Mouse (Mus musculus) macrophage (primary cell): ENCODE data around the gene Micall2. TPM values are rescaled to one million over a fixed set of nuclear protein-coding genes. Genes with fewer than 3 reads are reported as not detected.
"Not testable (repeated sequence)": the region's sequence is repeated elsewhere in the genome, so short reads cannot be mapped to it uniquely, and the experiment has no call there.

ENCODE experiments used
- H3K27ac ChIP-seq: fragments of 350-480 bp; formaldehyde crosslinking; 2 replicates; pipeline ENCODE4 v1.9.0; 2021
- H3K36me3 ChIP-seq: fragments of 350-480 bp; formaldehyde crosslinking; 2 replicates; pipeline ENCODE4 v1.9.0; 2021; ENCODE audit errors: inconsistent target
- H3K4me3 ChIP-seq: fragments of 350-480 bp; formaldehyde crosslinking; 2 replicates; pipeline ENCODE4 v1.9.0; 2021; ENCODE audit errors: inconsistent target
- H3K79me2 ChIP-seq: fragments of 350-480 bp; formaldehyde crosslinking; 2 replicates; pipeline ENCODE4 v1.9.0; 2021; ENCODE audit errors: inconsistent target
- whole genome bisulfite sequencing: methylation state at CpG from one replicate; pipeline ENCODE4 v1.1.7; 2026; ENCODE audit warnings: inconsistent platforms; ENCODE audit not compliant: missing documents; 5-methylcytosine and 5-hydroxymethylcytosine counted together
- polyA plus RNA-seq: library from polyadenylated mRNA; stranded (reverse); fragments of 250-400 nt; gene quantifications from 3 replicates; pipeline ENCODE4 v1.2.4, GENCODE M21; 2018; ENCODE audit warnings: inconsistent platforms
- total RNA-seq, 78 experiments: library from RNA; depleted of rRNA; stranded (reverse); fragments of 250-400 nt; gene quantifications; 1 replicate in 9 of 78; 2 replicates in 24 of 78; 3 replicates in 43 of 78; 4 replicates in 2 of 78; pipeline ENCODE4 v1.2.4; 2018; ENCODE audit warnings: inconsistent platforms in 56 of 78

The Micall2 gene
- 100 to 1,000 TPM in 1 of 26 experiments, 10 to 100 TPM in 25; 10.5 to 143 (median 27.1) TPM for total RNA-seq (2018; cell fraction: chromatin; rRNA removed)
- 10 to 100 TPM in 11 of 26 experiments, 1 to 10 TPM in 15; 4.8 to 23.2 (median 9.4) TPM for total RNA-seq (2018; cell fraction: cytosol; rRNA removed)
- total RNA-seq (2018; cell fraction: nucleus; rRNA removed): 10 to 100 TPM in 20 of 26 experiments, 1 to 10 TPM in 6; 5.0 to 46.3 (median 14.8) TPM
- 3.8 to 12.7 TPM (median 7.4 TPM) in 3 replicates for polyA plus RNA-seq

DNA sequence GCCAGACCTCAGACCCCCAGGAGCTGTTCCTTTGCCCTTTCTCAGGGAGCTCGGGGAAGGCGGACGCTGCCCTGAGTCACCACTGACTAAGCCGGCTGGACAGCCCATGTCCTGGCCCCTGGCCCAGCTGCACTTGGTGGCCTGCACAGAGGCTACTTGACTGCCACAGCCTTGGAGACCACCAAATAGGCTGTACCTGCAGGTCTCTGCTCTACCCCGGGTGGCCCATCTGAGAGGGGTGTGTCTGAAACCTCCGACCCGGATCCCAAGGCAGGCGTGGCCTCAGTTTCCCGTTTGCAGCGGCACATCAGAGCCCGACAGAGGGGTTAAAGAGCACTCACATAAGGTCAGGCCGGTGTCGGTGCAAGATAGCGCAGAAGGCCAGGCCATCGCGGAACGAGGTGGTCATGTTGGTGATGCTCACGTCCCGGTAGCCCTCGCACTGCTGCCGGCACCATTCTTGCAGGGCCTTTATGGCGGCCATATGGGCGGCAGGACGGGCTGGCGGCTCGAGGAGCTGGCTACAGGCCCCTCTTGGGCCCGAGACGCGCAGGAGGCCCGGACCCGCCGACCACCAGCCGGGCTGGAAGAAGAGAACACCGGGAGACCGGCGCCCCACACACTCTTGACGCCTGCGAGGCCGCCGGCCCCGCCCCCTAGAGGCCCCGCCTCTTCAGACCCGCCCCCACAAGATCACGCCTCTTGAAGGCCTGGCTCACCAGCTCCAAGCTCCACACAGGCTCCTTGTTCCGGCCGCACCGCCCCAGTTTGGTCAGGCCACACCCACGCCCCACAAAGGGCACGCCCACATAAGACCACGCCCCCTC, at the start of gene Micall2:
Gene Micall2 (minus strand): TSS at position 660 of the 827 bp plus-strand sequence.
- Histone ChIP-seq H3K36me3 (no peaks in the 10 kb centered on the region), H3K79me2 (peaks cover 40% of the 10 kb centered on the region), H3K4me3 (peak within 1 kb of the TSS; percentile 57), H3K27ac (peak within 1 kb of the TSS; percentile 66)
- 3% methylated on average over 38 of the region's 50 CpGs for WGBS

DNA sequence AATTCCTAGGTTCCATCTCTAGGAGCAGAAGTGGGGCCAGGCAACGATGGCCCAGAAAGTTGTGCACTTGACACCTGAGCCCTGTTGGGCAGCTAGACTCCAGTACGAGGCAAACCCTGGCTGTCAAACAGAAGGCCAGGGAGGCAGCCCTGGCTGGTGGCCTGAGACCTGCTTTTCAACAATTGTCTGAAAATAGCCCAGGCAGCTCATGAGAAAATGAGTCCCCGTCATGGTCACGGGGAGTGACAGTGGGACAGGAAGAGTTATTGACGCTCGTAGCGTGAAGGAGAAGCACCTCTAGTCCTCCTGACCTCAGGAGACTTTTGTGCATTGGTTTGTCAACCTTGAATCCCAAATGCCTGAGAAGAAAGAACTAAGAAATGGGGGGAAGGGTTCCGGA, 45.3 kb upstream of the Micall2 start:
- no peak overlapping the region for H3K27ac ChIP-seq
- 77% methylated on average over 8 of the region's 8 CpGs for WGBS
- H3K79me2 ChIP-seq: no peaks in the 10 kb centered on the region
- no peak overlapping the region for H3K4me3 ChIP-seq
- no peaks in the 10 kb centered on the region for H3K36me3 ChIP-seq

DNA sequence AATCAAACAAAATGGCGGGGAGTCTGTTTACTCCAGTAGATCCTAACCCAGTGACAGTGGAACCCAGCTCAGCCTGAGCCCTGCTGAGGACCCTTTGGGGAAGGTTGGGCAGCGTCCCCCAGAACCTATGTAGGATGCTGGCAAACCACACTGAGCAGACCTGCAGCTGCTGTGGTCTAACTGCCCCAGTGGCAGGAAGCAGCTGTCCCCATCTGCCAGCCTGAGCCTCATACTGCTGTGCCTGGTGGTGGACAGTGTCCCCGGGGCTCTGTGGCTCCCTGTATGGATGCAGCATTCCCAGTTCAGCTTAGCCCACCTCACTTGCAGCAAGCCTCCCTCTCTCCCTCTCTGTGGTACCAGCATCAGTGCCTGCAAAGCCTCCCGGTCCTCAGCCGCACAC, 40.8 kb upstream of the Micall2 start:
- H3K36me3 ChIP-seq: peaks cover 8% of the 10 kb centered on the region
- H3K79me2 ChIP-seq: peaks cover 15% of the 10 kb centered on the region
- no peak overlapping the region for H3K27ac ChIP-seq
- no peak overlapping the region for H3K4me3 ChIP-seq
- 21% methylated on average over 5 of the region's 5 CpGs for WGBS

DNA sequence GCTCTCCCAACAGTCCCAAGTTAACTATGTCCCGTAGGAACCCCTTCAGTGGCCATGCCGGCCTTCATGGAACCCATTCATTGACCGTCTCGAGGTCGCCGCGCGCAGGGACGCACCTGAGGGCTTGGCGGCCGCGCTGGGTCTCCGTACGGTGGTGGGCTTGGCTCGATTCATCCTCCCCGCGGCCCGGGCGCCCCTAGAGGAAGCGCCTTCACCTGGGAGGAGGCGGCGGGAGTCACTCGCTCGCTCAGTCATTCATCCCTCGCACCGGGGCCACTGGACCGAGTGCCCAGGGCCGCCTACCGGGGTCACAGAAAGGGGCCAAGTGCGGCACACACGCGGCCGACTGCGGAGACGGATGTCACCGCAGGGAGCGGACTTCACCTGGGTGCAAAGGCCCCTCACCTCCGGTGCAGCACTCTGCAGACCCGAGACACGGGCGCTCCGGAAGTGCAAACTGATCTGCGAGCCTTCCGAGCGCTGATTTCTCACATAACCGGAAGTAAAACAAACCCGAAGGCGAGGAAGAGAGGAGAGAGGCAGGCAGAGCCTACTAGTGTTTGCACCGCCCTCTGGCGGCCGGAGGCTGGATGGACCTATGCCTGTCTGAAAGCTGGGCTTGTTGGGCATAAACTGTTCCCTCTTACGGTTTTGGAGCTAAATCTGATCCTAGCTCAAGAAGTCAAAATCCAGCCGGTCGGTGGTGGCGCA, 39.2 kb upstream of the Micall2 start, which contains the start of gene Ints1:
Gene Ints1 (minus strand): TSS at position 459 of the 711 bp plus-strand sequence.
- H3K36me3 ChIP-seq: peaks cover 22% of the 10 kb centered on the region
- WGBS: under 1% methylated on average over 55 of the region's 55 CpGs
- peak within 1 kb of the TSS; percentile 63 for H3K4me3 ChIP-seq
- no peak within 1 kb of the TSS for H3K27ac ChIP-seq
- peaks cover 15% of the 10 kb centered on the region for H3K79me2 ChIP-seq

DNA sequence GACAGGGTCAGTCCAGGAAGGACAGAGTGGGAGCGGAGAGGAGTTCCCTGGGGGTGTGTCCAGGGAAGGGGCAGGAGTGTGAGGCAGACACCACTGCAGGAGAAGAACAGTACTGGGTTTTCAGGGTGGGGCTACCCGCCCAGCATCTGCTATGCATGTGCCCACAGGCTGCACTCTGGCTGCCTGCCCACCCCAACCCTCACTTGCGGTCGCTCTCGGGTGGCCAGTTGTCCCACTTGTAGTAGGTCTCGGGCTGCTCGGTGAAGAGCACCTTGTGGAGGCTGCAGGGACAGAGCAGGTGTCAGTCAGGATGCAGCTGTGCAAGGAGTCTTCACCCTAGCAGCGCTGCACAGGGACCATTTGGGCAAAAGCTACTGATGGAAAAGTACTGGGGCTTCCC, 32.1 kb upstream of the Micall2 start:
- Histone ChIP-seq H3K79me2 (no peaks in the 10 kb centered on the region), H3K4me3 (no peak overlapping the region), H3K27ac (no peak overlapping the region), H3K36me3 (peaks cover 84% of the 10 kb centered on the region)
- 97% methylated on average over 8 of the region's 8 CpGs for WGBS

DNA sequence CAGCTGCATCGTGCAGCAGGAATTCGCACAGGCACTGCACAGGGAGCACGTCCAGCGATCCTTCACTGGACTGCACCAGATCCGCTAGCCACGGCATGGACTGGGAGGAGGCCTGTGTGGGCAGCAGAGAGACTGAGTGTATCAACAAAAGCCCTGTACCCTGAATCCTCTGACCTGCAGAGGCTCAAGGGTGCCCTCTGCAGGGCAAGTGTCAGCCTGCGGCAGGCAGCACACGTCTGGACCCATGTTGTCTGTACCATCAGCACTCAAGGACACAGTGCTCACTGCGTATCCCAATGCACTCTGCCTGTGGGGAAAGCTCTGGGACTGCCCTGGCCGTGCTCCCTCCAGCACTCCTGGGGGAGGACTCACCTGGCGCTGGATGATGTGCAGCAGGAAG, 28.2 kb upstream of the Micall2 start:
- WGBS: 88% methylated on average over 11 of the region's 11 CpGs
- peaks cover 90% of the 10 kb centered on the region for H3K36me3 ChIP-seq

DNA sequence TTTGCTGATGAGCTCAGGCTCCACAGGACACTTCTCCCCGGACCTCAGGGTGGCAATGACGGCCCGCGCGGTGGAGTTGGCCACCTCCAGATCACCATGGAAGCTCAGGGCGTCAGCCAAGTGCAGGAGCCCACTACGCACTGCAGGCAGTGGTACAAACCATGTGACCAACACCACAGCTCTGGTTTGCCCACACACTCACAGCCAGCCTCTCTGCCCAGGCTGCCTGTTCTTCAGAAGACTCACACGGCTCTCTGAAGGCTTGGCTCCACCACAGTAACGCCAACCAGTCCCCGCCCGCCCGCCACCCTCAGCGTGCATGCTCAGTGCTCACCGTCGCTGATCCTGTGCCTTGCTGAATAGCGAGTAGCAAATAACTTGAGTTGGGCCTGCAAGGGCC, 22.0 kb upstream of the Micall2 start:
- Histone ChIP-seq H3K27ac (no peak overlapping the region), H3K79me2 (no peaks in the 10 kb centered on the region), H3K4me3 (no peak overlapping the region), H3K36me3 (peaks cover 56% of the 10 kb centered on the region)
- 95% methylated on average over 15 of the region's 16 CpGs for WGBS

More for the DNA sequence above, 28.2 kb upstream of the Micall2 start:
- no peak overlapping the region for H3K27ac ChIP-seq
- H3K79me2 ChIP-seq: no peaks in the 10 kb centered on the region
- no peak overlapping the region for H3K4me3 ChIP-seq

DNA sequence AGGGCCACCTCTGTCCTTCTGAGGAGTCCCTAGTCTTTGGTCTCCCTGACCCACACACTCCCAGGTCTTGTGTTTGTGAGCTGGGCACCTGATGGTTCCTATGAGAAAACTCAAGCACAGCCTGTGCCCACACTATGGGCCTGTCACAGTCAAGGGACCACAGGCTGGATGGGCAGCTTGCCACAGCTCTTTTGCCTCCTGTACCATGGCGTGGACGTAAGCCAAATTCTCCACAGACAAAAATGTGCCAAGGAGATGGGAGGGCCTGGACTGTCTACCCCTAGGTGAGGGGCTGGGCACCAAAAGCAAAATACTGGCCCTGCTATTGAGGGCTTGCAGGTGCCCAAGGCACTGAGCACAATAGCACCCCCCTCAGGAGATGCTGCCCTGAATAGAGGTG, 20.4 kb upstream of the Micall2 start:
- Histone ChIP-seq H3K79me2 (no peaks in the 10 kb centered on the region), H3K36me3 (peaks cover 50% of the 10 kb centered on the region), H3K27ac (no peak overlapping the region), H3K4me3 (no peak overlapping the region)
- 95% methylated on average over 2 of the region's 2 CpGs for WGBS

DNA sequence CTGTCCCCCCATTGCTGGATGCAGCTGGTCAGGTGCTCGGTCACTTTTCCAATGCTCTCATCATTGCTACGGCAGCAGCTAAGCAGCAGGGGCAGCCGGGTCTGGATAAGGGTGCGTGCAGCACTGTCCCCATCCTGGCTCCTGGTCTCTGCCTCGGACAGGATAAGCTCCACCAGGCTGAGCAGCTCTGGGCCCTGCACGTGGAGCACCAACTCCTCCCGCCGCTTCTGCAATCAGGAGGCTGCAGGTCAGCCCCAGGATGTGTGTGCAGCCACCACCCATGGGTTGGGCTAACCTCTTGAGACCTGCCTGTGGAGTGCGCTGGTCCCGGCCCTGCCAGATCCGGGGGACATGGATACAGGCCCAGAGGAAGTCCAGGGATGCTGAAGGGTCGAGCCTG, 20.0 kb upstream of the Micall2 start:
- no peak overlapping the region for H3K4me3 ChIP-seq
- WGBS: 96% methylated on average over 12 of the region's 12 CpGs
- peaks cover 51% of the 10 kb centered on the region for H3K36me3 ChIP-seq
- no peaks in the 10 kb centered on the region for H3K79me2 ChIP-seq
- no peak overlapping the region for H3K27ac ChIP-seq

DNA sequence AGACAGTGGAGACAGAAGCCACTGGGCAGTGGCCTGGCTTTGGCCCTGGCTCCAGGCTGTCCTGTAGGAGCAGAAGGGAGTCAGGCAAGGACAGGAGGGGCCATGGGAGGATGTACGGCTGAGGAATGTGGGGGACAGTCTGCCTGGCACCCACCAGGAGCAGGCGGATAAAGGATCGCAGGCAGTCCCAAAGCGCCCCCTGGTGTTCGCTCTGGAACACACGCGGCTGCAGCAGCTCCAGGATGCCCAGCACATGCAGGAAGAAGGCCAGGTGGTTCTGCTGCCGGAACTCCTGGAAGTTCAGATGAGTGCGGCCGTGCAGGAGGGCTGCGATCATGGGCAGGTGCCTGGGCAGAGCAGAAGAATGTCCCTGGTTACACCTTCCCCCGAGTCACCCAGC, 18.6 kb upstream of the Micall2 start:
- H3K36me3 ChIP-seq: peaks cover 41% of the 10 kb centered on the region
- 53% methylated on average over 12 of the region's 12 CpGs for WGBS
- H3K4me3 ChIP-seq: no peak overlapping the region
- H3K79me2 ChIP-seq: no peaks in the 10 kb centered on the region
- H3K27ac ChIP-seq: no peak overlapping the region

DNA sequence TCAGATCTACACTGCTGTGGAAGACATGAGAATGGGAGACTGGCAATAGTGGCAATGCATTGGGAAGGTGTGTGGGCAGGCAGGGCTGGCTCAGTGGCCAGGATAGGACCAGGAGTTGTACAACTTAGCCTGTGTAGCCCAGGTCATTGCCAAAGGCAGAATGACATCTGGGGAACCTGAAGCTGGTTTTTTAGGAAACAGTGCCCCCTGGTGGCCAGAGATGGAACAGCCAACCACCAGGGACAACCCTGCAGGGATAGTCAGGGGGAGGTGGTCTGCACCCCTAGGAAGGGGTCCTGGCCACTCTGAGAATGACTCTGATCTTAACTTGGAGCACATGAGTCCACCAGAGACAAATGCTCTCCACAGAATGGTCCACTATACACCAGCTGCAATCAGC, 14.4 kb upstream of the Micall2 start:
- H3K79me2 ChIP-seq: no peaks in the 10 kb centered on the region
- peaks cover 19% of the 10 kb centered on the region; the same call in 1 of the 2 replicates for H3K36me3 ChIP-seq
- no peak overlapping the region for H3K4me3 ChIP-seq
- H3K27ac ChIP-seq: no peak overlapping the region

DNA sequence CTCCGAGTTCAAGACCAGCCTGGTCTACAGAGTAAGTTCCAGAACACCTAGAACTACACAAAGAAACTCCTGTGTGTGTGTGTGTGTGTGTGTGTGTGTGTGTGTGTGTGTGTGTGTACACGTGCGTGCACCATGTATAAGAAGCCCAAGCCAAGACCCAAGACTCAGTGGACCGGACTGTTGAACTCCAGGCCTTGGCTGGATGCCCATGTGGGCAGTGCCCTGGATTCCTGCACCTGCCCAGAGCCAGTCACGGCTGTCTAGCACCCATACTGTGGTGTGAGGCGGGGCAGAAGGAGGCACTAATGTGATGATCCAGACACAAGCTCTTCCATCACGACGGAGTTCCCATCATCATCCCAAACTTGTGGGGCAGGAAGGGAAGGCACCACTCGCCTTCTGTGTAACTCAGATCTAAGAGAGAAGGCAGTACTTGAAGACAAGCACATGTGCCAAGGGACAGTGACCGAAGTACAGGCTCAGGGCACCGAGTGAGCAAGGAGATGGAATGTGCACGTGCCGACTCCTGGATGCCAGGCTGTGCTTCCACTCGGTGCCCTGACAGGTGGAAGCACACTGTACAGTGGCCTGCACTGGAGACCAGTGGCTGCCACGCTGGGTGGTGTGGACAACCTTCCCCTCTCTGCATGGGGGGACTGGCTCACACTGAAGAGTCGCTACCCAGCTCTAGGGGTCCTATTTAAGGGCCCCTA, 13.4 kb upstream of the Micall2 start:
- 94% methylated on average over 15 of the region's 16 CpGs for WGBS
- Histone ChIP-seq H3K4me3 (no peak overlapping the region), H3K36me3 (peaks cover 18% of the 10 kb centered on the region; the same call in 1 of the 2 replicates), H3K79me2 (no peaks in the 10 kb centered on the region), H3K27ac (no peak overlapping the region)

DNA sequence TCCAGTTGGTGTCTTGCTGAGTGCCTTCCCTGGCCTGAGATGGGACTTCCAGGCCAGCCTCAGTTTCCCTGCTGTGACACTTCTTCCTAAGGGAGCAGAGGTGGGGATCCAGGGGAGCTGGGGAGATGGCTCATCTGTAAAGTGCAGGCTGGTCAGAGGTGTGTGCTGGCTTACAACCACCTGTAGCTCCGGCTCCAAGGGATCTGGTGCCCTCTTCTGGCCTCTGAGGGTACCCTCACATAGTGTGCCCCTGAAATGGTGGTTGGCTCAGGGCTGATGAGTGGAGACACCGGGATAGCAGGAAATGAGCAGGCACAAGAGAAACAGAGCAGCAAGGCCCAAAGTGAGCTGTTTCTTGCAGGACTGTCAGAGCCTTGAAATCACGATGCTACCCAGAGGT, 9.6 kb upstream of the Micall2 start:
- H3K4me3 ChIP-seq: no peak overlapping the region
- no peaks in the 10 kb centered on the region for H3K79me2 ChIP-seq
- H3K27ac ChIP-seq: no peak overlapping the region
- WGBS: 5% methylated on average over 3 of the region's 3 CpGs
- peaks cover under 1% of the 10 kb centered on the region; the same call in 1 of the 2 replicates for H3K36me3 ChIP-seq

DNA sequence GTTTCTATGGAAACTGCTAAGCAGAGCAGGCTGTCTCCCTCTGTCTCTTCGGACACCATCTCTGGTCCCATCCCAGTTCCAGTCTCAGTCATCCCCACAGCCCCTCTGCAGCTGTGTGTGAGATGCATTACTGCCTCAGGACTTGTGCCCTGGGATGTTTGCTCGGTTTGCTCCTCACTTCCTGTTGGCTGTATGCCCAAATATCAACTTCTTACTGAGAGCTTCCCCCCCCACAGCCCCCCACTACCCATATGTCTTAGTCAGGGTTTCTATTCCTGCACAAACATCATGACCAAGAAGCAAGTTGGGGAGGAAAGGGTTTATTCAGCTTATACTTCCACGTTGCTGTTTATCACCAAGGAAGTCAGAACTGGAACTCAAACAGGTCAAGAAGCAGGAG, 6.5 kb upstream of the Micall2 start:
- 45% methylated on average over 2 of the region's 3 CpGs for WGBS
- H3K27ac ChIP-seq, H3K79me2 ChIP-seq, H3K36me3 ChIP-seq, H3K4me3 ChIP-seq: not testable (repeated sequence)
